Mouse (Mus musculus) brain, embryonic 14.5 days (tissue): Measurements from ENCODE around the gene Ccdc162.

Experiments used
- CTCF ChIP-seq: fragments of 200-500 bp; IDR thresholded peaks from 2 replicates; pipeline ENCODE4 v1.5.1; 2012; ENCODE audit warnings: inconsistent platforms, mild to moderate bottlenecking, moderate library complexity, borderline replicate concordance; ENCODE audit not compliant: insufficient read depth, insufficient read length; ENCODE audit errors: extremely low read depth
- POLR2A ChIP-seq: fragments of 200-500 bp; IDR thresholded peaks from 2 replicates; pipeline ENCODE4 v1.6.1; 2012; ENCODE audit warnings: mild to moderate bottlenecking, inconsistent platforms, borderline replicate concordance; ENCODE audit not compliant: poor library complexity, insufficient read depth, insufficient read length, severe bottlenecking; ENCODE audit errors: extremely low read depth

DNA sequence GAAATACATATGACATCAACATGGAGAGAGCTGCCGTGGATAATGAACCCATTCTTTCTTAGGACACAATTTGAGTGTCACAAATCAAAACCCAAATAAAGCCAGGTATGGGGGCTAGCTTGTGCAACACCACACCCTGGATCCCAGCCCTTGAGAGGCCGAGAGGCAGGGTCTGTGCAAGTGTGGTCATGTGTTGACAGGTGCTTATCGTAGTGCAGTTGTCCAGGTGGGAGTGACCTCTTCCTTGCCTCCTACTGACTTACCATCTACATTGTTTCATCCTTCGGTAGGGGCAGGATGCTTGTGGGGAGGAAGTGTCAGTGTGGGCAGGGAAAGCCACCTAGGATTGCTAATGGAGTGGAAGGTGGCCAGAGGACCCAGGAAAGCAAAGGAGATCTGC lies 115.1 kb downstream of the Ccdc162 start:
- TF ChIP-seq CTCF (no peak), POLR2A (no peak)
